Mouse (Mus musculus) embryonic facial prominence, embryonic 10.5 days (tissue): ENCODE results near the gene Sox5. TPM values are rescaled to one million over a fixed set of nuclear protein-coding genes. Genes with fewer than 3 reads are reported as not detected.

Source experiments
- DNase-seq: peaks from one replicate; pipeline ENCODE4 v3.0.0-alpha.2; 2017; ENCODE audit warnings: low spot score
- H3K27ac ChIP-seq: fragments of 300-500 bp; sonication (generic); replicated peaks from 2 replicates; pipeline ENCODE4 v1.5.1; 2016; ENCODE audit warnings: mild to moderate bottlenecking
- H3K27me3 ChIP-seq: fragments of 300-500 bp; sonication (generic); replicated peaks from 2 replicates; pipeline ENCODE4 v1.6.1; 2016; ENCODE audit warnings: low read depth, mild to moderate bottlenecking; ENCODE audit not compliant: poor library complexity, severe bottlenecking
- H3K36me3 ChIP-seq: fragments of 300-500 bp; sonication (generic); replicated peaks from 2 replicates; pipeline ENCODE4 v1.6.1; 2016; ENCODE audit warnings: mild to moderate bottlenecking, moderate library complexity
- H3K4me1 ChIP-seq: fragments of 300-500 bp; sonication (generic); 2 replicates; pipeline ENCODE4 v1.6.1; 2016
- H3K4me3 ChIP-seq: fragments of 300-500 bp; sonication (generic); 2 replicates; pipeline ENCODE4 v1.5.1; 2016; ENCODE audit warnings: mild to moderate bottlenecking, moderate library complexity
- H3K9me3 ChIP-seq: fragments of 300-500 bp; sonication (generic); 2 replicates; pipeline ENCODE4 v1.6.1; 2016; ENCODE audit warnings: mild to moderate bottlenecking
- WGBS: fragments of 180-500 bp; shearing (Covaris S2); methylation state at CpG from one replicate; pipeline ENCODE4 v1.1.7; 2016; 5-methylcytosine and 5-hydroxymethylcytosine counted together
- polyA plus RNA-seq: library from polyadenylated mRNA; unstranded; fragments of >200 nt; fragmentation: Nextera tagmentation; extraction: Ambion mirVana; gene quantifications from 2 replicates; pipeline ENCODE4 v1.2.1, GENCODE M21; 2016

Gene Sox5
- polyA plus RNA-seq, 1 experiment from 2014 or later: 65.1 TPM

GRCm38 (mm10) chr6:144179111-144179510 lies 602.7 kb downstream of the Sox5 start:
- H3K27me3 ChIP-seq: no peaks in the 10 kb centered on the region
- WGBS: 50% methylated on average over 3 of the region's 3 CpGs
- H3K4me1 ChIP-seq: peaks cover 61% of the 10 kb centered on the region
- H3K27ac ChIP-seq: no peak overlapping the region; the same call in 1 of the 2 replicates
- no peaks in the 10 kb centered on the region for H3K9me3 ChIP-seq
- no peak overlapping the region for H3K4me3 ChIP-seq
- peak; percentile 61 for DNase-seq
- H3K36me3 ChIP-seq: peaks cover 15% of the 10 kb centered on the region; the same call in 1 of the 2 replicates

GRCm38 (mm10) chr6:144176674-144177073 lies 605.1 kb downstream of the Sox5 start:
- Histone ChIP-seq H3K4me1 (peaks cover 64% of the 10 kb centered on the region), H3K27ac (no peak overlapping the region)

GRCm38 (mm10) chr6:144175590-144175989 lies 606.2 kb downstream of the Sox5 start:
- H3K27me3 ChIP-seq: no peaks in the 10 kb centered on the region

More at GRCm38 (mm10) chr6:144176674-144177073, 605.1 kb downstream of the Sox5 start:
- H3K9me3 ChIP-seq: no peaks in the 10 kb centered on the region
- WGBS: 86% methylated on average over 5 of the region's 5 CpGs
- no peaks in the 10 kb centered on the region for H3K36me3 ChIP-seq
- no peaks in the 10 kb centered on the region for H3K27me3 ChIP-seq
- no peak overlapping the region for H3K4me3 ChIP-seq
- no peak for DNase-seq

GRCm38 (mm10) chr6:144170541-144170940 lies 611.2 kb downstream of the Sox5 start:
- H3K36me3 ChIP-seq: no peaks in the 10 kb centered on the region

More at GRCm38 (mm10) chr6:144175590-144175989, 606.2 kb downstream of the Sox5 start:
- Histone ChIP-seq H3K4me3 (no peak overlapping the region), H3K36me3 (no peaks in the 10 kb centered on the region), H3K4me1 (peaks cover 60% of the 10 kb centered on the region), H3K9me3 (no peaks in the 10 kb centered on the region), H3K27ac (no peak overlapping the region)
- DNase-seq: no peak
- WGBS: 91% methylated on average over 3 of the region's 3 CpGs

GRCm38 (mm10) chr6:144169791-144170190 lies 612.0 kb downstream of the Sox5 start:
- WGBS: 12% methylated on average over 4 of the region's 4 CpGs
- peak; percentile 25 for DNase-seq
- Histone ChIP-seq H3K27me3 (no peaks in the 10 kb centered on the region), H3K4me3 (no peak overlapping the region), H3K36me3 (no peaks in the 10 kb centered on the region), H3K27ac (peak overlapping the region; percentile 60), H3K4me1 (peaks cover 68% of the 10 kb centered on the region), H3K9me3 (no peaks in the 10 kb centered on the region)

More at GRCm38 (mm10) chr6:144170541-144170940, 611.2 kb downstream of the Sox5 start:
- Histone ChIP-seq H3K4me3 (no peak overlapping the region), H3K27me3 (no peaks in the 10 kb centered on the region), H3K4me1 (peaks cover 72% of the 10 kb centered on the region), H3K9me3 (no peaks in the 10 kb centered on the region), H3K27ac (0 out of 2 replicates have a peak overlapping the region, but pooled peaks have one; percentile 60)
- 82% methylated on average over 4 of the region's 4 CpGs for WGBS
- DNase-seq: no peak

- DNase-seq: no peak
- Histone ChIP-seq H3K4me3 (no peak overlapping the region), H3K27ac (no peak overlapping the region; the same call in 1 of the 2 replicates), H3K27me3 (no peaks in the 10 kb centered on the region), H3K36me3 (no peaks in the 10 kb centered on the region), H3K4me1 (peaks cover 58% of the 10 kb centered on the region), H3K9me3 (no peaks in the 10 kb centered on the region)
- WGBS: 68% methylated on average over 12 of the region's 12 CpGs
Observed at GRCm38 (mm10) chr6:144168696-144169476, 612.9 kb downstream of the Sox5 start.

GRCm38 (mm10) chr6:144167058-144167457 lies 614.7 kb downstream of the Sox5 start:
- H3K4me1 ChIP-seq: peaks cover 51% of the 10 kb centered on the region
- H3K4me3 ChIP-seq: no peak overlapping the region
- H3K36me3 ChIP-seq: no peaks in the 10 kb centered on the region
- no peaks in the 10 kb centered on the region for H3K27me3 ChIP-seq
- WGBS: 96% methylated on average over 7 of the region's 7 CpGs
- H3K9me3 ChIP-seq: no peaks in the 10 kb centered on the region
- no peak for DNase-seq
- peak overlapping the region; percentile 82; the same call in 1 of the 2 replicates for H3K27ac ChIP-seq

- peak; percentile 17 for DNase-seq
- H3K27ac ChIP-seq: peak overlapping the region; percentile 82
- 64% methylated on average over 8 of the region's 8 CpGs for WGBS
Observed at GRCm38 (mm10) chr6:144166651-144167050, 615.1 kb downstream of the Sox5 start.

GRCm38 (mm10) chr6:144166104-144166503 lies 615.7 kb downstream of the Sox5 start:
- Histone ChIP-seq H3K4me3 (peak overlapping the region; percentile 28; the same call in 1 of the 2 replicates), H3K36me3 (no peaks in the 10 kb centered on the region), H3K27me3 (no peaks in the 10 kb centered on the region), H3K4me1 (peaks cover 50% of the 10 kb centered on the region), H3K9me3 (no peaks in the 10 kb centered on the region), H3K27ac (peak overlapping the region; percentile 82)
- 13% methylated on average over 8 of the region's 8 CpGs for WGBS
- DNase-seq: peak; percentile 72

More at GRCm38 (mm10) chr6:144166651-144167050, 615.1 kb downstream of the Sox5 start:
- Histone ChIP-seq H3K9me3 (no peaks in the 10 kb centered on the region), H3K36me3 (no peaks in the 10 kb centered on the region), H3K27me3 (no peaks in the 10 kb centered on the region), H3K4me1 (peaks cover 51% of the 10 kb centered on the region), H3K4me3 (no peak overlapping the region)

GRCm38 (mm10) chr6:144163501-144163900 lies 618.3 kb downstream of the Sox5 start:
- 89% methylated on average over 9 of the region's 9 CpGs for WGBS

GRCm38 (mm10) chr6:144158637-144159036 lies 623.1 kb downstream of the Sox5 start:
- 96% methylated on average over 12 of the region's 12 CpGs for WGBS
- Histone ChIP-seq H3K36me3 (peaks cover 14% of the 10 kb centered on the region), H3K27ac (no peak overlapping the region), H3K9me3 (no peaks in the 10 kb centered on the region), H3K4me1 (peaks cover 10% of the 10 kb centered on the region), H3K4me3 (no peak overlapping the region), H3K27me3 (no peaks in the 10 kb centered on the region)
- no peak for DNase-seq

More at GRCm38 (mm10) chr6:144163501-144163900, 618.3 kb downstream of the Sox5 start:
- Histone ChIP-seq H3K4me1 (peaks cover 24% of the 10 kb centered on the region), H3K9me3 (no peaks in the 10 kb centered on the region), H3K36me3 (no peaks in the 10 kb centered on the region; the same call in 1 of the 2 replicates), H3K27me3 (no peaks in the 10 kb centered on the region), H3K4me3 (no peak overlapping the region), H3K27ac (no peak overlapping the region)
- no peak for DNase-seq

- Histone ChIP-seq H3K4me3 (no peak overlapping the region), H3K9me3 (no peaks in the 10 kb centered on the region), H3K27me3 (no peaks in the 10 kb centered on the region), H3K36me3 (peaks cover 26% of the 10 kb centered on the region), H3K27ac (peak overlapping the region; percentile 74), H3K4me1 (peaks cover 21% of the 10 kb centered on the region)
- WGBS: 48% methylated on average over 9 of the region's 9 CpGs
- DNase-seq: no peak
Observed at GRCm38 (mm10) chr6:144154892-144155424, 626.8 kb downstream of the Sox5 start.
